In the genomic region with DNA sequence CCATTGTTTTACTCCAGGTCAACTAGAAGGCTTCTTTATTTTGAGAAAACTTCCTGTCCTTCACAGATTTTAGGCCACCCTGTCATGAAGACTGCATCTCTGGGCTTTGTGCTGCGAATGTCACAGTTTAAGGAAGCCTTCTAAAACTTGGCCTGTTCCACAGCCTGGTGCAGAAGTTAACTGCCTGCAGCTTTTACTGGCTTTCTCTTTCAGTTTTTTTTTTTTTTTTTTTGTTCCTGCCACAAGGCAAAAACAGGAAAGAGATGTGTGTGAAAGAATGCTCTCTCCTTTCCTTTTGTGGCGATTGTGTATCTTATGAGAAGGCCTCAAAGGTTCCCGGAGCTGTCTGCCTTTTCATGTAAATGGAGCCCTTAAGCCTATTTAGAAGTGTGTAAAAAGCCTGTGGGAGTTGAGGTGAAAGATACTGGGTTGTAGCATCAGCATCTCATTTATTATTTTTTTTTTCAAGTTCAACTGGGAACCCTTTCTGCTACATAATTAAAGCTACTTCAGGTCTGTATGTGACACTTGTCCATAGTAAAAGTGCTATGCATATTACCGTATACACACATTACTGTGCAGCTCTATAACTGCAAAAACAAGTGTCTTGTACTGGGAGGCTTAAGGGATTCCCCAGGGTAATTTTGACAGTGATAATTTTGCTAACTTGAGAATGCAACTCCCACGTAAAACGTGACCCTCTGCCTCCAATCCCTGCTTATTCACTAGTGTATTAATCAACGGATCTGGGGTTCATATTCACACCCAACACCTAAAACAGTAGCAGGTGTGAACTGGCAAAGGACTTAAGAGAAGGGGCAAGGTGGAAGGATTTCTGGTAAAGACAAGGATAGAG, we compare ENCODE assay signal across 8 mouse cellular contexts.
DNase-seq lines count a peak whose midpoint lies in the region; ATAC-seq and TF ChIP-seq lines count a peak whose summit lies in the region.

No protein-coding gene starts in this region.

- no peak overlapping the region for H3K4me2 ChIP-seq in heart, embryonic 13.5 days
- H3K4me2 ChIP-seq in liver, embryonic 16.5 days (ENCODE audit: low read depth, low read length): no peak overlapping the region

- no peaks in the 10 kb centered on the region for H3K27me3 ChIP-seq in kidney, adult 2 months (replicated peaks; ENCODE audit: control insufficient read depth, insufficient read depth, low read length)
- H3K27me3 ChIP-seq in heart, embryonic 13.5 days (replicated peaks): no peaks in the 10 kb centered on the region
- no peaks in the 10 kb centered on the region for H3K27me3 ChIP-seq in liver, embryonic 16.5 days (ENCODE audit: control insufficient read depth, insufficient read depth, low read depth, low read length)

- WGBS in kidney, adult 2 months: 61% methylated on average over 7 of the region's 7 CpGs
- WGBS in heart, embryonic 13.5 days: 49% methylated on average over 7 of the region's 7 CpGs
- WGBS in liver, embryonic 16.5 days (ENCODE audit: insufficient replicate concordance): 50% methylated on average over 7 of the region's 7 CpGs

- in situ Hi-C loops in ES-E14 (cut with MboI; ENCODE audit: low sequenced_read_pairs in 2 of 2, unreplicated experiment in 2 of 2): no loop called here

- no peak for TF ChIP-seq CTCF in kidney, adult 2 months (conservative IDR thresholded peaks at IDR 0.05; ENCODE audit: insufficient read depth, insufficient read length, low read depth, low read length)

- TF ChIP-seq POLR2A in kidney, adult 2 months (IDR thresholded peaks at IDR 0.05; ENCODE audit: low read depth, low read length): no peak

- ATAC-seq in heart, embryonic 13.5 days (ENCODE audit: extremely low read depth, insufficient number of reproducible peaks, low FRiP score, low TSS enrichment): no peak
- ATAC-seq in liver, embryonic 16.5 days (ENCODE audit: low read depth): no peak; the same call in 1 of the 2 replicates

- H3K27ac ChIP-seq in kidney, adult 2 months (ENCODE audit: insufficient read depth, low read depth, low read length): peak overlapping the region; percentile 74
- H3K27ac ChIP-seq in ES-E14 (ENCODE audit: insufficient read depth, low read depth, low read length, poor library complexity, severe bottlenecking): no peak overlapping the region
- peak overlapping the region; percentile 46 for H3K27ac ChIP-seq in heart, embryonic 13.5 days (replicated peaks)
- H3K27ac ChIP-seq in liver, embryonic 16.5 days (ENCODE audit: low read length): peak overlapping the region; percentile 36; the same call in 1 of the 2 replicates

- no peaks in the 10 kb centered on the region for H3K36me3 ChIP-seq in kidney, adult 2 months (ENCODE audit: control insufficient read depth, insufficient read depth, low read length)
- H3K36me3 ChIP-seq in ES-E14 (ENCODE audit: control insufficient read depth, insufficient read depth, low read length, poor library complexity, severe bottlenecking): no peaks in the 10 kb centered on the region
- H3K36me3 ChIP-seq in heart, embryonic 13.5 days: no peaks in the 10 kb centered on the region
- no peaks in the 10 kb centered on the region for H3K36me3 ChIP-seq in liver, embryonic 16.5 days (ENCODE audit: control insufficient read depth, insufficient read depth)

- H3K9ac ChIP-seq in ES-E14 (ENCODE audit: insufficient read depth, low read depth, low read length, poor library complexity, severe bottlenecking): no peak overlapping the region
- no peak overlapping the region for H3K9ac ChIP-seq in heart, embryonic 13.5 days
- no peak overlapping the region for H3K9ac ChIP-seq in liver, embryonic 16.5 days (ENCODE audit: low read depth, low read length)

- 0 out of 2 replicates have a peak, but pooled peaks cover 8% of the 10 kb centered on the region for H3K4me1 ChIP-seq in kidney, adult 2 months (ENCODE audit: control insufficient read depth, insufficient read depth, low read length)
- H3K4me1 ChIP-seq in ES-E14 (ENCODE audit: control insufficient read depth in 2 of 2, insufficient read depth in 2 of 2, low read length in 2 of 2, poor library complexity in 1 of 2): peaks cover 3 to 6% of the 10 kb centered on the region in 2 experiments; a peak in 2 of 4 replicates
- H3K4me1 ChIP-seq in heart, embryonic 13.5 days: peaks cover 25% of the 10 kb centered on the region
- peaks cover 3% of the 10 kb centered on the region for H3K4me1 ChIP-seq in liver, embryonic 16.5 days (ENCODE audit: control insufficient read depth, low read depth, low read length)

- H3K4me3 ChIP-seq in kidney, adult 2 months (ENCODE audit: insufficient read depth, low read depth, low read length): no peak overlapping the region
- no peak overlapping the region for H3K4me3 ChIP-seq in ES-E14 (ENCODE audit: insufficient read depth in 1 of 2, low read depth in 1 of 2, low read length in 2 of 2, poor library complexity in 1 of 2, severe bottlenecking in 1 of 2)
- no peak overlapping the region for H3K4me3 ChIP-seq in heart, embryonic 13.5 days
- no peak overlapping the region for H3K4me3 ChIP-seq in liver, embryonic 16.5 days (ENCODE audit: low read depth, low read length)

- no peaks in the 10 kb centered on the region for H3K9me3 ChIP-seq in ES-E14 (ENCODE audit: control insufficient read depth, insufficient read depth, low read depth, low read length)
- no peaks in the 10 kb centered on the region for H3K9me3 ChIP-seq in heart, embryonic 13.5 days
- no peaks in the 10 kb centered on the region for H3K9me3 ChIP-seq in liver, embryonic 16.5 days (replicated peaks; ENCODE audit: control insufficient read depth, low read length)

- DNase-seq in kidney, adult 2 months: peak; percentile 68
- DNase-seq in kidney, postnatal 10 days: no peak
- DNase-seq in ES-E14 (ENCODE audit: low read depth, low spot score): no peak
- DNase-seq in urinary bladder, adult 2 months (ENCODE audit: low spot score): no peak
- DNase-seq in ovary, postnatal 14 days (ENCODE audit: low spot score): no peak
- DNase-seq in c-Kit-positive CD71-positive TER-119-positive erythroid progenitor cells, embryonic 14.5 days (ENCODE audit: low spot score): no peak

TF ChIP-seq in ES-E14, 5 proteins besides CTCF, POLR2A, EP300 and RAD21:
- TF ChIP-seq MAFK (IDR thresholded peaks at IDR 0.05; ENCODE audit: insufficient read depth, low read depth, low read length): no peak
- TF ChIP-seq CHD2 (IDR thresholded peaks at IDR 0.05; ENCODE audit: low read depth, low read length): no peak
- TF ChIP-seq ZNF384 (IDR thresholded peaks at IDR 0.05; ENCODE audit: low read depth, low read length): peak; percentile 93
- no peak for TF ChIP-seq HCFC1 (IDR thresholded peaks at IDR 0.05; ENCODE audit: borderline replicate concordance, insufficient read depth, low read length)
- no peak for TF ChIP-seq ZC3H11A (IDR thresholded peaks at IDR 0.05; ENCODE audit: borderline replicate concordance, low read depth, low read length)
